Mouse (Mus musculus): ENCODE measurements around the gene Rnf181. TPM values are rescaled to one million over a fixed set of nuclear protein-coding genes. Genes with fewer than 3 reads are reported as not detected.
A peak's percentile ranks its signal among the peaks of the same experiment; 100 is the strongest.

Gene Rnf181
- total RNA-seq, 2 experiments from 2014 or later: 75.9 to 83.5 TPM

GRCm38 (mm10) chr6:72386561-72386960 lies 19.8 kb upstream of the Rnf181 start:
- DNase-seq (ENCODE audit: extremely low spot score in 1 of 2, low spot score in 1 of 2): no peak

GRCm38 (mm10) chr6:72385258-72385657 lies 18.5 kb upstream of the Rnf181 start:
- DNase-seq (ENCODE audit: extremely low spot score in 1 of 2, low spot score in 1 of 2): no peak

- DNase-seq (ENCODE audit: extremely low spot score in 1 of 2, low spot score in 1 of 2): no peak
Measured at GRCm38 (mm10) chr6:72383952-72384351, 17.2 kb upstream of the Rnf181 start.

DNA sequence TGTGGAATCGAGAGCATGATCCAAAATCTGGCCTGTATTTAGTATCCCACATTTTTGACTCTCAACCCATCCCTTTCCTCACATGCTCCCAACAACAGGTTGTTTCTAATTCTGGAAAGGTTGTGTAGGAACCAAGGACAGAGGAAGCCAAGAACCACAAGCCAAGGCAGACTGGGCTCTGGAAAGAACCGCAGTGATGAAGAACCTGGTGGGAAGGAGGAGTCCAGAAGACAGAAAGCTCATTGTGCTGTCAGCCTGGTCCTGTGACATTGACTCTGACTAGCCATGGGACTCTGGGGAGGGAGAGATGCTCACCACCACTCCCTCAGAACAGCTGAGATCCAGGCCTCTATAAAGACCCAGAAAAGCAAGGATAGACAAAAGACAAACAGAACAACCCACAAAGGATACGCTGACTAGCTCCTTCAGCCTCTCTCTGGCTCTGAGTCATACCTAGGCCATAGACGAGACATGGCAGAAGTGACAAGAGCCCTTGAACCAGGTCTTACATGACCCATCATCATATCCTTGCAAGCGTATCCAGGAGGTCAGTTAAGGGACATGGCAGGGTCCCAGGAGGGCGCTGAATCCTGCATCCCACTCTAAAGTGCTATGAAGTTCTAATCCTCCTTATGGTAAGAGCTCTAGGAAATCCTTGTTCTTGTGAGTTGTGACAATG lies 16.5 kb upstream of the Rnf181 start:
- DNase-seq (ENCODE audit: extremely low spot score in 1 of 2, low spot score in 1 of 2): no peak

GRCm38 (mm10) chr6:72382494-72382893 lies 15.7 kb upstream of the Rnf181 start:
- no peak for DNase-seq (ENCODE audit: extremely low spot score in 1 of 2, low spot score in 1 of 2)

DNA sequence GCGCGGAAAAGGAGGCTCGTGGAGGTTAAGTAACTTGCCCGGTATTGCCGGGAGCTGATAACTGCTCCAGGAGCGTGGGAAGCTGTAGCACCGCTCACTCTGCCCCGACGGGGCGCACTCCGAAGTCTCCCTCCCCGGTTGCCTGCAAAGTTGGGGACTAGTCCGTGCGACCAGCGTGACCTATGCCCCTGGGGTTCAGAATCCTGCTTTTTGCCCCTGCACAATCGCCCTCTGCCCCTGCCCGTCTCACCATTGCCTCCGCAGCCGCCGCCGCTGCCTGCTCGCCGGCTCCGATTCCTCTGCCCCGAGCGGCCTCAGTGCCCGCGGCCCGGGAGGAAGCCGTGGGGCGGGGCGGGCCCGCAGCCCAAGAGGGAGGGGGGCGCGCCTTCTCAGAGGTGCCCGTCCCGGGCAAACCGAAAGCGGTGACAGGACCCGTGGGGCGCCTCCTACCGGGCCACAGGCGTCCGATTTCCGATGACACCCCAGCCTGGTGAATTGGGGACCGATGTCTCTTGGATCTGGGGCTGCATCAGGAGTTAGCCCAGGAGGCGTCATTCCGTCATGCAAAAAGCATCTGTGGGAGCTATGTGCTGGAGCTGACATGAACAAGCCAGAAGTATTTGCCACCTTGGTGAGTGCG lies 13.5 kb upstream of the Rnf181 start, which contains the start of gene Vamp5:
Vamp5 (minus strand) TSS at position 338 of the 640 bp plus-strand sequence.
- DNase-seq (ENCODE audit: extremely low spot score in 1 of 2, low spot score in 1 of 2): peak in 1 of 2 experiments; percentile 40

DNA sequence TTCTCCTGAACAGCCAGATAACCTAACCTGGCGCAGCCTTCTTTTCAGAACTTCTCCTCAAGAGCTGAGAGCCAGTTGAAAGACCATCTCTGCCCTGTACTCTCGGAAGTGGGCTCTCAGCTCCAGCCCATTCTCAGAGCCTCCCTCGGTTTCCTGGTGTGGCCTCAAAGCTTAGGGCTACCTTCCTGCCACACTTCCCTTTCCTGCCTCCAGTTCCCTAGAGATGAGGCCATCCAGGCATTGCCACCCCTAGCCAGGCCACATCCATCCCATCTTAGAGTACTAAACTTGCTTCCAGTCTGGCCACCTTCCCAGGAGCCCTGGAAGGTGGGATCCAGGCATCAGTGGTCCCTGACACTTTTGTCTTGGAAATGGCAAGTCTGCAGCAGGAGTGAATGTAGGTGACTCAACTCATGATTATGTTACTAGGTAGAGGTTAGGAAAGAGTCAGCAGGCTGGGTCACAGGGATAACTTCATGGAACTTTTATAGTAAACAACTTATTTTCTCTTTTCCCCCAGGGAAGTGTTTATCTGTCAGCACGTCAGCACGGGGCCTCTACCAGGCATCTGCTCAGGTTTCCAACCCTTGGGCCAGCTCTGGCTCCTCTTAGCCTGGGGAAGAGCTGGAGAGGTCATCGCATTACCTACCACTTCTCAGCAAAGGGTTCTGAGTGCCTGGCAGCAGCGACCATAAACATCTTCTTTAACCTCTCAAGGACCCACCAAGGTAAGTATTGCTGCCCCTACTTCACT lies 12.8 kb upstream of the Rnf181 start:
- DNase-seq (ENCODE audit: extremely low spot score in 1 of 2, low spot score in 1 of 2): no peak

DNA sequence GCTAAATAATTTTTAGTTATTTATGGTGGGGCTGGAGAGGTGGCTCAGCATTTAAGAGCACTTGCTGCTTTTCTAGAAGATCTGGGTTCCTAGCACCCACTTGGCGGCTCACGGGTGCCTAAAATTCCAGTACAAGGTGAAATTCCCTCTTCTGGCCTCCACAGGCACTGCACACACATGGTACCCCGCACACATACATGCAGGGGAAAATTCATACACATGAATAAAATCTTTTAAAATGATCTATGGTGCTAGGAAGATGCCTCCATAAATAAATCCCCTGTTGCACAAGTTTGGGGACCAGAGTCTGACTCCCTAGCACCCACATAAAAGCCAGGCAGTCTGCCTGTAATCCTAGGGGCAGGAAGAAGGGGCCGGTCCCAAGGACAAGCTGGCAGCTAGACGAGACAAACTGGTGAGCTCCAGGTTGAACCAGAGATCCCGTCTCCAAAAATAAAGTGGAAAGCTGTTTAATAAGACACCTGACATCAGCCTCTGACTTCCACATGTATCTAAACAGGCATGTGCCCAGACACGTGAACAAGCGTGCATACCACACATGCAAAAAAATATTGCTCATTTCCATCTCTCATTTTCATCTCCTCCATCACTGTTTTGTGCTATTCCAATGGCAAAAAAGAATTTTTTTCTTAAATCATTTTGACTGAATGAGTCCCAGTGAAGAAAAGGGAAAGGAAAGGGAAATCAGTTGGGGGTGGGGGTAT lies 11.9 kb upstream of the Rnf181 start:
- no peak for DNase-seq (ENCODE audit: extremely low spot score in 1 of 2, low spot score in 1 of 2)

- DNase-seq (ENCODE audit: extremely low spot score in 1 of 2, low spot score in 1 of 2): no peak
Measured at GRCm38 (mm10) chr6:72374820-72375563, 8.2 kb upstream of the Rnf181 start.

- DNase-seq (ENCODE audit: extremely low spot score in 1 of 2, low spot score in 1 of 2): no peak
Measured at GRCm38 (mm10) chr6:72374206-72374605, 7.5 kb upstream of the Rnf181 start.

DNA sequence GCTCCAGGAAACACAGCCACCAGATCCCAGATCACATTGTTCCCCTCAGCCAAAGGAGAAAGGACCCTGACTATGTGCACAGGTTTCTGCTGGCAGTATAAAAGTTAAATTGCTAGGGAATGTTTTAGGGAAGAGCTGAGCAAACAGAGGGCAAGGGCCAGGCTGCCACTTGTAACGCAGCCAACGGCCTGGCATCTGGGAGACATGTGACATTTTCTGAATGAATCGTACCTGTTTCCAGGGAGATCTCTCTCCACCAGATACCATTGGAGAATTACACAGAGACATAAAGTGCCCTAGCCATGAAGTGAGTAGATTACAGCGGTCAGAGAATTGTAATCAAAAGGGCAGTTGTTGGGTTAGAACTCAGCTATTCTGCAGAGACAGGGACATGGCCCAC lies 6.4 kb upstream of the Rnf181 start:
- no peak for DNase-seq (ENCODE audit: extremely low spot score in 1 of 2, low spot score in 1 of 2)

- DNase-seq (ENCODE audit: extremely low spot score in 1 of 2, low spot score in 1 of 2): no peak
Measured at GRCm38 (mm10) chr6:72371571-72371970, 4.8 kb upstream of the Rnf181 start.

DNA sequence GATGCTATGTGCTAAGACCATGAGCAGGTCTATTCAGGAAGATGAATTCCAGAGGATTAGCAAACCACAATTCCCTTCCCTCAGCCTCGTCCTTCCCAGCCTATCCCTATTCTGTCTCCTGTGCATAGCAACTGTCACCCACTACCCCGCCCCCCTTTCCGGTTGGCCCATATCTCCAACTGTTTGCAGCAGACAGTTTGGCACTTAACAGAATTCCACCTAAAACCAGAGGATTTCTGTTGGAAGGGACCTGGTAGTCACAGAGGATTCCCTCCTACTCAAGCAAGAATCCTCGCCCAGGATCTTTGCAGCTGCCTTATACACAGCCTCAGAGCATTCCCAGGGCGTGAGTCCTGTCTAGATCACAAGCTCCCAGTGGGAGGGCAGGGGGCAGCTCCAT lies 4.4 kb upstream of the Rnf181 start:
- DNase-seq (ENCODE audit: extremely low spot score in 1 of 2, low spot score in 1 of 2): peak in 1 of 2 experiments; percentile 39

DNA sequence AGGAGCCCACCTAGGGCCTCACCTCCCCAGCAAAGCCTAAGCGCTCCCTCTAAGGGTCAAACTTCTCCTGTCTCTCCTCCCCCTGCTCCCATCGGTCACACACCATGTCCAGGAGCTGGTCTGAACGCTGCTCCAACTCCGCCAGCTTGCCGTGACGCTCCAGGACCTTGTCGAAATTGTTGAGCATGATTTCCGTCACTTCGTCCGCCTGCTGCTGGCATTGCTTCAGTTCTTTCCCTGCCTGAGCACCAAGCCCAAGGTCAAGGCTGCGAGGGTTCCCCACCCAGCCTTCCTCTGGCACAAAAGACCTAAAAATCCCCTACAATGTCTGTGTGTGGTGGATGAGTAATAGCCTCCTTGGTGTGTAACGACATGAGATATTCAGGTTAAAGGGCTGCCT lies 3.3 kb upstream of the Rnf181 start:
- DNase-seq (ENCODE audit: extremely low spot score in 1 of 2, low spot score in 1 of 2): no peak

DNA sequence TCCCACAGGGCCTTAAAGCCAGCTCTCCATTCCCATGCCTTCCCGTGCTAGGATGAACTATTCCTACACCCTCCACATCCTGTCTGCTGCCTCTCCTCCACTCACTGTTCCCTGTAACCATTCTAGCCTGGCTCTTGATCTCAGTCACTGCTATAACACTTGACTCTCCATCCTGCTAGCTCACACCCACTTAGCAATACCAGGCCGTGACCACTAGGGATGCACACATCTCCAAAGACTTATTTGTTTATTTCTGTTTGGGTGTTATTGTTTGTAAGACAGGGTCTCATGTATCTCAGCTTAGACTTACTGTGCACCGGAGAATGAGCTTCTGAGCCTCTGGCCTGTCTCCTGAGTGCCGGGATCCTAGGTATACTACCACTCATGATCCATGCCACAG lies 2.8 kb upstream of the Rnf181 start:
- no peak for DNase-seq (ENCODE audit: extremely low spot score in 1 of 2, low spot score in 1 of 2)

DNA sequence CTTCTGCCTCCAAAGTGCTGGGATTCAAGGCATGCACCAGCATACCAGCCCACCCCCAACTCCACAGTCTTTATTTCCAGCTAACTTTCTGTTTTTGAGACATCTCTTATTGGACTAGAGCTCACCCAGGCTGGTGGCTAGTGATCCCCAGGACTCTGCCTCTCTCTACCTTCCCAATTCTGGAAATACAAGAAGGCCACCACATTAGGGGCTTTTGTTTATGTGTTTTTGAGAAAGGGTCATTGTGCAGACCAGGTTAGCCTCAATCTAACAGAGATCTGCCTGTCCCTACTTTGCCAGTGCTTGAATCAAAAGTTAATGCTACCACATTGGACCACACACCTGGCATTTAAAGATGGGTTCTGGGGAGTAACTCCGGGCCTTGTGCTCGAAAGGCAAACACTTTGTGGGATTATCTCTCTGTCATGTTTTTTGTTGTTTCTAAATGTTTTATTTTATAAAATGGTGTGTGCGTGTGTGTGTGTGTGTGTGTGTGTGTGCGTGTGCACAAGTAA lies 761 bp upstream of the Rnf181 start:
- no peak for DNase-seq (ENCODE audit: extremely low spot score in 1 of 2, low spot score in 1 of 2)

- DNase-seq (ENCODE audit: extremely low spot score in 1 of 2, low spot score in 1 of 2): no peak
Measured at GRCm38 (mm10) chr6:72366304-72366703, 452 bp downstream of the Rnf181 start.

GRCm38 (mm10) chr6:72364985-72365384 lies 1.8 kb downstream of the Rnf181 start:
- no peak for DNase-seq (ENCODE audit: extremely low spot score in 1 of 2, low spot score in 1 of 2)

- DNase-seq (ENCODE audit: extremely low spot score in 1 of 2, low spot score in 1 of 2): no peak
Measured at GRCm38 (mm10) chr6:72364009-72364408, 2.7 kb downstream of the Rnf181 start.
